Mouse (Mus musculus) MEL (cell line): ENCODE results near the gene Atp23.

Experiments used
- CHD1 ChIP-seq: IDR thresholded peaks from 2 replicates; pipeline ENCODE4 v1.6.1; 2012; ENCODE audit warnings: low read depth, mild to moderate bottlenecking, inconsistent platforms, low read length, improper control_type of control experiment
- CHD2 ChIP-seq: IDR thresholded peaks from 2 replicates; pipeline ENCODE4 v1.6.1; 2011; ENCODE audit warnings: low read length, improper control_type of control experiment
- CTCF ChIP-seq, 3 experiments: IDR thresholded peaks in 2 of 3; conservative IDR thresholded peaks in 1 of 3; 2 replicates each; pipeline ENCODE4 v1.5.1; 2011 to 2012; ENCODE audit warnings: low read length in 3 of 3, low read depth in 2 of 3, mild to moderate bottlenecking in 2 of 3, improper control_type of control experiment in 1 of 3, inconsistent platforms in 1 of 3, mixed read lengths in 1 of 3, moderate library complexity in 1 of 3; ENCODE audit not compliant: control insufficient read depth in 1 of 3, insufficient read depth in 1 of 3, poor library complexity in 1 of 3, severe bottlenecking in 1 of 3
- ELF1 ChIP-seq: IDR thresholded peaks from 2 replicates; pipeline ENCODE4 v1.6.1; 2014; ENCODE audit warnings: low read depth, mild to moderate bottlenecking, inconsistent platforms, low read length, improper control_type of control experiment, moderate library complexity
- EP300 ChIP-seq, 2 experiments: IDR thresholded peaks; 2 replicates each; pipeline ENCODE4 v1.6.1; 2011; ENCODE audit warnings: improper control_type of control experiment in 2 of 2, low read length in 2 of 2, low read depth in 1 of 2, mild to moderate bottlenecking in 1 of 2
- ETS1 ChIP-seq: IDR thresholded peaks from 2 replicates; pipeline ENCODE4 v1.6.1; 2012; ENCODE audit warnings: low read depth, mild to moderate bottlenecking, inconsistent platforms, low read length, improper control_type of control experiment, moderate library complexity
- HCFC1 ChIP-seq: IDR thresholded peaks from 2 replicates; pipeline ENCODE4 v1.6.1; 2012; ENCODE audit warnings: low read depth, mild to moderate bottlenecking, inconsistent platforms, low read length, improper control_type of control experiment, moderate library complexity
- MEF2A ChIP-seq: IDR thresholded peaks from 2 replicates; pipeline ENCODE4 v1.6.1; 2014; ENCODE audit warnings: low read depth, mild to moderate bottlenecking, inconsistent platforms, low read length, improper control_type of control experiment; ENCODE audit not compliant: poor library complexity, insufficient replicate concordance, severe bottlenecking; ENCODE audit errors: extremely low read depth
- MYC ChIP-seq: IDR thresholded peaks from 2 replicates; pipeline ENCODE4 v1.6.1; 2011; ENCODE audit warnings: low read depth, mild to moderate bottlenecking, low read length, improper control_type of control experiment, moderate library complexity
- POLR2AphosphoS5 ChIP-seq: IDR thresholded peaks from 2 replicates; pipeline ENCODE4 v1.6.1; 2012; ENCODE audit warnings: low read depth, borderline replicate concordance, mild to moderate bottlenecking, inconsistent platforms, low read length, moderate library complexity, mixed read lengths
- RAD21 ChIP-seq: IDR thresholded peaks from 2 replicates; pipeline ENCODE4 v1.6.1; 2011; ENCODE audit warnings: mild to moderate bottlenecking, low read depth, low read length, improper control_type of control experiment
- SMC3 ChIP-seq: IDR thresholded peaks from 2 replicates; pipeline ENCODE4 v1.6.1; 2011; ENCODE audit warnings: low read depth, low read length, improper control_type of control experiment
- ZMIZ1 ChIP-seq: IDR thresholded peaks from 2 replicates; pipeline ENCODE4 v1.6.1; 2012; ENCODE audit warnings: low read depth, mild to moderate bottlenecking, inconsistent platforms, low read length, improper control_type of control experiment, moderate library complexity
- ZNF384 ChIP-seq: IDR thresholded peaks from 2 replicates; pipeline ENCODE4 v1.6.1; 2012; ENCODE audit warnings: low read depth, mild to moderate bottlenecking, inconsistent platforms, low read length, improper control_type of control experiment

GRCm38 (mm10) chr10:126904221-126904620, 3.1 kb upstream of the Atp23 start:
- no peak for TF ChIP-seq ETS1
- TF ChIP-seq EP300 (IDR thresholded peaks at IDR 0.05; ENCODE audit: low read depth in 1 of 2, low read length in 2 of 2) = no peak
- TF ChIP-seq ELF1 = no peak
- no peak for TF ChIP-seq MEF2A
- TF ChIP-seq CTCF (IDR thresholded peaks at IDR 0.05 in 2 of 3, conservative IDR thresholded peaks at IDR 0.05 in 1 of 3; ENCODE audit: control insufficient read depth in 1 of 3, insufficient read depth in 1 of 3, low read depth in 2 of 3, low read length in 3 of 3, poor library complexity in 1 of 3, severe bottlenecking in 1 of 3) = no peak
- TF ChIP-seq ZMIZ1 = no peak
- no peak for TF ChIP-seq CHD1
- no peak for TF ChIP-seq RAD21
- no peak for TF ChIP-seq POLR2AphosphoS5
- TF ChIP-seq SMC3 = no peak
- no peak for TF ChIP-seq CHD2
- no peak for TF ChIP-seq HCFC1
- TF ChIP-seq ZNF384 = no peak
- TF ChIP-seq MYC = no peak
